9 mouse cellular contexts compared by ENCODE assay signal in the genomic region with DNA sequence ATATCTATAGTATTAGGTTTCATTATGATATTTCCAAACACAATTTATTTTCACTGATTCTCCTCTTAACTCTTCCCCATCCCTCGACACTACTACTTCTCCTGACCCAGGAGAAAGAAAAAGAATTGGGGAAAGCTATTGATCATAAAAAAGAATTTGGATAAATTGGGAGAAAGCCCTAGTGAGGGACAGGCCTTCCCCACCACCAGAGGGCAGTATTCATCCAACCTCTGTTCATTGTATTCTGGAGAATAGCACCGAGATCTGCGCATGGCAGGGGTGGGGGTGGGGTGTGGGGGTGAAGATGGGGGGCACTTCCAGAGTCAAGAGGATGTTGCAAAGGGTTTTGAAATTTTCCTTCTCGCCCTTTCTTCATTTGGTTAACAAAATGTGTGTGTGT. TPM values are rescaled to one million over a fixed set of nuclear protein-coding genes. Genes with fewer than 3 reads are reported as not detected.
DNase-seq lines count a peak whose midpoint lies in the region; ATAC-seq lines count a peak whose summit lies in the region.
"Had no signal": no experiment of that assay in that cellular context is flagged by ENCODE, and none has a peak within 500 bp of the region (broad histone marks: within the 10 kb centered on the region; RNA-seq: fewer than 3 reads in every experiment).

No protein-coding gene starts in this region.

- H3K27ac ChIP-seq in forebrain, embryonic 13.5 days: no peak overlapping the region
- no peak overlapping the region for H3K27ac ChIP-seq in forebrain, embryonic 15.5 days (replicated peaks)
- no peak overlapping the region for H3K27ac ChIP-seq in liver, embryonic 11.5 days (ENCODE audit: low read depth, low read length)
- no peak overlapping the region for H3K27ac ChIP-seq in intestine, embryonic 15.5 days
- H3K27ac ChIP-seq in hindbrain, embryonic 13.5 days: no peak overlapping the region

- H3K27me3 ChIP-seq in forebrain, embryonic 13.5 days: no peaks in the 10 kb centered on the region
- H3K27me3 ChIP-seq in forebrain, embryonic 15.5 days: no peaks in the 10 kb centered on the region
- no peaks in the 10 kb centered on the region for H3K27me3 ChIP-seq in liver, embryonic 11.5 days (replicated peaks; ENCODE audit: control insufficient read depth, insufficient read depth, low read length)
- H3K27me3 ChIP-seq in intestine, embryonic 15.5 days (replicated peaks): no peaks in the 10 kb centered on the region
- no peaks in the 10 kb centered on the region for H3K27me3 ChIP-seq in hindbrain, embryonic 13.5 days
- H3K27me3 ChIP-seq: megakaryocyte, embryonic 14.5 days had no signal

- WGBS in forebrain, embryonic 13.5 days: 62% methylated on average over 4 of the region's 4 CpGs
- 59% methylated on average over 4 of the region's 4 CpGs for WGBS in forebrain, embryonic 15.5 days
- 52% methylated on average over 4 of the region's 4 CpGs for whole genome bisulfite sequencing in liver, embryonic 11.5 days
- 54% methylated on average over 4 of the region's 4 CpGs for WGBS in intestine, embryonic 15.5 days
- 67% methylated on average over 4 of the region's 4 CpGs for WGBS in hindbrain, embryonic 13.5 days

- no peaks in the 10 kb centered on the region for H3K36me3 ChIP-seq in forebrain, embryonic 13.5 days (ENCODE audit: poor library complexity, severe bottlenecking)
- H3K36me3 ChIP-seq in forebrain, embryonic 15.5 days: no peaks in the 10 kb centered on the region
- H3K36me3 ChIP-seq in liver, embryonic 11.5 days (ENCODE audit: control insufficient read depth, insufficient read depth, low read length): no peaks in the 10 kb centered on the region
- H3K36me3 ChIP-seq in intestine, embryonic 15.5 days: no peaks in the 10 kb centered on the region
- no peaks in the 10 kb centered on the region for H3K36me3 ChIP-seq in hindbrain, embryonic 13.5 days

- H3K4me1 ChIP-seq in forebrain, embryonic 13.5 days: peaks cover 8% of the 10 kb centered on the region; the same call in 1 of the 2 replicates
- H3K4me1 ChIP-seq in forebrain, embryonic 15.5 days: no peaks in the 10 kb centered on the region
- no peaks in the 10 kb centered on the region for H3K4me1 ChIP-seq in liver, embryonic 11.5 days (replicated peaks; ENCODE audit: control insufficient read depth, insufficient read depth, low read length)
- H3K4me1 ChIP-seq in intestine, embryonic 15.5 days (replicated peaks): no peaks in the 10 kb centered on the region
- H3K4me1 ChIP-seq in hindbrain, embryonic 13.5 days (replicated peaks): no peaks in the 10 kb centered on the region
- H3K4me1 ChIP-seq: megakaryocyte, embryonic 14.5 days had no signal

- H3K9me3 ChIP-seq in forebrain, embryonic 13.5 days (replicated peaks): no peaks in the 10 kb centered on the region
- H3K9me3 ChIP-seq in forebrain, embryonic 15.5 days: no peaks in the 10 kb centered on the region
- no peaks in the 10 kb centered on the region for H3K9me3 ChIP-seq in liver, embryonic 11.5 days (ENCODE audit: control insufficient read depth, low read length)
- no peaks in the 10 kb centered on the region for H3K9me3 ChIP-seq in intestine, embryonic 15.5 days
- H3K9me3 ChIP-seq in hindbrain, embryonic 13.5 days: no peaks in the 10 kb centered on the region
- H3K9me3 ChIP-seq: megakaryocyte, embryonic 14.5 days had no signal

- H3K9ac ChIP-seq in forebrain, embryonic 13.5 days: no peak overlapping the region
- H3K9ac ChIP-seq in forebrain, embryonic 15.5 days (replicated peaks): no peak overlapping the region
- H3K9ac ChIP-seq in liver, embryonic 11.5 days (ENCODE audit: low read depth, low read length): no peak overlapping the region
- H3K9ac ChIP-seq in intestine, embryonic 15.5 days: no peak overlapping the region
- no peak overlapping the region for H3K9ac ChIP-seq in hindbrain, embryonic 13.5 days

- no peak overlapping the region for H3K4me3 ChIP-seq in forebrain, embryonic 13.5 days
- H3K4me3 ChIP-seq in forebrain, embryonic 15.5 days: no peak overlapping the region
- H3K4me3 ChIP-seq in liver, embryonic 11.5 days (ENCODE audit: low read depth, low read length): no peak overlapping the region
- no peak overlapping the region for H3K4me3 ChIP-seq in intestine, embryonic 15.5 days (replicated peaks)
- H3K4me3 ChIP-seq in hindbrain, embryonic 13.5 days: no peak overlapping the region
- H3K4me3 ChIP-seq: megakaryocyte, embryonic 14.5 days had no signal

- H3K4me2 ChIP-seq in forebrain, embryonic 13.5 days: no peak overlapping the region
- H3K4me2 ChIP-seq in forebrain, embryonic 15.5 days (replicated peaks): no peak overlapping the region
- H3K4me2 ChIP-seq in liver, embryonic 11.5 days: no peak overlapping the region
- H3K4me2 ChIP-seq in intestine, embryonic 15.5 days (replicated peaks): no peak overlapping the region
- H3K4me2 ChIP-seq in hindbrain, embryonic 13.5 days: no peak overlapping the region

- peak; percentile 50; the same call in 1 of the 2 replicates for ATAC-seq in forebrain, embryonic 13.5 days
- no peak for ATAC-seq in forebrain, embryonic 15.5 days (replicated peaks)
- no peak for ATAC-seq in liver, embryonic 11.5 days (replicated peaks; ENCODE audit: low FRiP score)
- peak; percentile 39; the same call in 1 of the 2 replicates for ATAC-seq in intestine, embryonic 15.5 days
- no peak for ATAC-seq in inflammation-experienced regulatory T-cells, adult 6 months
- ATAC-seq in hindbrain, embryonic 13.5 days (ENCODE audit: low FRiP score): no peak

- DNase-seq in liver (peak; percentile 10), R1 (ENCODE audit: low read depth, low spot score) (peak; percentile 57)
- no peak for DNase-seq in liver, embryonic 11.5 days (ENCODE audit: low spot score)

RNA-seq across cellular contexts. Expression of a gene that starts 44.9 kb away (rescaled TPM):
- 2.1 TPM in 2 replicates for polyA plus RNA-seq in forebrain, embryonic 13.5 days (2015; fragmentation: Nextera tagmentation; extraction: Ambion mirVana)
- 12.8 and 14.4 TPM in 2 replicates for polyA plus RNA-seq in forebrain, embryonic 15.5 days (2015; fragmentation: Nextera tagmentation; extraction: Ambion mirVana)
- polyA plus RNA-seq in liver, embryonic 11.5 days (2014; fragmentation: Nextera tagmentation; extraction: Ambion mirVana): 3.8 and 4.1 TPM in 2 replicates
- polyA plus RNA-seq in intestine, embryonic 15.5 days (2015; fragmentation: Nextera tagmentation; extraction: Ambion mirVana): 19.5 and 21.8 TPM in 2 replicates
- under 1 TPM in 1 of 3 experiments, not detected in 2; 0.24 TPM for polyA plus RNA-seq in inflammation-experienced regulatory T-cells, adult 6 months (2017; shearing (Covaris generic))
- polyA plus RNA-seq in hindbrain, embryonic 13.5 days (2015; fragmentation: Nextera tagmentation; extraction: Ambion mirVana): 1.4 and 1.8 TPM in 2 replicates

RNA-seq across cellular contexts. Expression of a gene that starts 45.0 kb away (rescaled TPM):
- polyA plus RNA-seq in forebrain, embryonic 13.5 days (2015; fragmentation: Nextera tagmentation; extraction: Ambion mirVana): not detected in 2 replicates
- 0.76 and 1.5 TPM in 2 replicates for polyA plus RNA-seq in forebrain, embryonic 15.5 days (2015; fragmentation: Nextera tagmentation; extraction: Ambion mirVana)
- polyA plus RNA-seq in liver, embryonic 11.5 days (2014; fragmentation: Nextera tagmentation; extraction: Ambion mirVana): not detected in 2 replicates
- 0.89 and 1.5 TPM in 2 replicates for polyA plus RNA-seq in intestine, embryonic 15.5 days (2015; fragmentation: Nextera tagmentation; extraction: Ambion mirVana)
- polyA plus RNA-seq in inflammation-experienced regulatory T-cells, adult 6 months (2017; shearing (Covaris generic)): not detected
- polyA plus RNA-seq in hindbrain, embryonic 13.5 days (2015; fragmentation: Nextera tagmentation; extraction: Ambion mirVana): not detected in 2 replicates

Comparison
In these comparisons a context has a peak if more than half of its experiments do, and no peak if none do; other contexts are left out.
1. ATAC-seq: peak in forebrain, embryonic 13.5 days (single experiment) and intestine, embryonic 15.5 days (single experiment); none in forebrain, embryonic 15.5 days (single experiment), liver, embryonic 11.5 days (single experiment), inflammation-experienced regulatory T-cells, adult 6 months (single experiment) and hindbrain, embryonic 13.5 days (single experiment).